13 mouse cellular contexts compared by ENCODE assay signal in the genomic region with DNA sequence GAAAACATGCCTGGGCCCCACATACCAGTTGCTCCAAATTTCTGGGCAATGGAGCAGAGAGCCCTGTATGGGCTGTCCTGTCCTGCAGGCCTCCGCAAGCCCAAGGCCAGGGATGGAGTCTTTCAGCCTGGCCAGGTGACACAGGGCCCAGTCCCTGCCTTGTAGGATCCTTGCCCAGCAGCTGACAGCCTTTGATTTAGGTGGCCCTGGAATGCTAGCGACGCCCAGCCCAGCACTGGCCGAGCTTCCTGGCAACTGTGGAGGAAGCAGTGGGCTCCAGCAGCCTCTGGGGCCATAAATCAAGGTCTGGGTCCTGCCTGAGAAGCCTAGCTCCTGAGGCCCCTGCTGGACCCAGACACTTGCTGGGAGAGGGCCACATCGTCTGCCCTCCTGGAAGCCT. TPM values are rescaled to one million over a fixed set of nuclear protein-coding genes. Genes with fewer than 3 reads are reported as not detected.
DNase-seq lines count a peak whose midpoint lies in the region; ATAC-seq lines count a peak whose summit lies in the region.
"Had no signal": no experiment of that assay in that cellular context is flagged by ENCODE, and none has a peak within 500 bp of the region (broad histone marks: within the 10 kb centered on the region; RNA-seq: fewer than 3 reads in every experiment).

No protein-coding gene starts in this region.

- H3K27me3 ChIP-seq in heart, embryonic 15.5 days = no peaks in the 10 kb centered on the region
- no peaks in the 10 kb centered on the region for H3K27me3 ChIP-seq in kidney, embryonic 15.5 days
- H3K27me3 ChIP-seq in midbrain, embryonic 16.5 days (ENCODE audit: control insufficient read depth, insufficient read depth, low read depth, low read length) = no peaks in the 10 kb centered on the region
- H3K27me3 ChIP-seq: midbrain, embryonic 12.5 days had no signal

- peaks cover 49% of the 10 kb centered on the region for H3K4me1 ChIP-seq in heart, embryonic 15.5 days (replicated peaks)
- H3K4me1 ChIP-seq in kidney, embryonic 15.5 days = peaks cover 59% of the 10 kb centered on the region
- H3K4me1 ChIP-seq in midbrain, embryonic 16.5 days (ENCODE audit: control insufficient read depth, insufficient read depth, low read length) = peaks cover 15% of the 10 kb centered on the region

- no peak for ATAC-seq in heart, embryonic 15.5 days (replicated peaks; ENCODE audit: insufficient number of reproducible peaks, insufficient read depth, low FRiP score, low read depth)
- 0 out of 2 replicates have a peak, but pooled peaks have one; percentile 16 for ATAC-seq in kidney, embryonic 15.5 days (replicated peaks; ENCODE audit: low FRiP score)
- no peak for ATAC-seq in midbrain, embryonic 16.5 days
- ATAC-seq: CD4-positive, CD25-positive, alpha-beta regulatory T cell, adult 4 months had no signal

- H3K4me2 ChIP-seq in heart, embryonic 15.5 days = no peak overlapping the region
- no peak overlapping the region for H3K4me2 ChIP-seq in kidney, embryonic 15.5 days
- no peak overlapping the region for H3K4me2 ChIP-seq in midbrain, embryonic 16.5 days (ENCODE audit: low read length)
- H3K4me2 ChIP-seq: hindbrain, embryonic 14.5 days; midbrain, embryonic 12.5 days had no signal

- 70% methylated on average over 5 of the region's 5 CpGs for WGBS in heart, embryonic 15.5 days
- 19% methylated on average over 5 of the region's 5 CpGs for WGBS in kidney, embryonic 15.5 days
- 94% methylated on average over 5 of the region's 5 CpGs for WGBS in midbrain, embryonic 16.5 days

- H3K9me3 ChIP-seq in heart, embryonic 15.5 days (replicated peaks) = no peaks in the 10 kb centered on the region
- H3K9me3 ChIP-seq in kidney, embryonic 15.5 days (replicated peaks) = no peaks in the 10 kb centered on the region
- H3K9me3 ChIP-seq in midbrain, embryonic 16.5 days (replicated peaks; ENCODE audit: control insufficient read depth, low read length, poor library complexity, severe bottlenecking) = no peaks in the 10 kb centered on the region
- H3K9me3 ChIP-seq: midbrain, embryonic 12.5 days had no signal

- no peak overlapping the region for H3K9ac ChIP-seq in heart, embryonic 15.5 days
- H3K9ac ChIP-seq in kidney, embryonic 15.5 days = peak overlapping the region; percentile 29; the same call in 1 of the 2 replicates
- no peak overlapping the region for H3K9ac ChIP-seq in midbrain, embryonic 16.5 days (ENCODE audit: low read depth, low read length)
- H3K9ac ChIP-seq: hindbrain, embryonic 14.5 days; liver, embryonic 14.5 days; midbrain, embryonic 12.5 days had no signal

- DNase-seq in heart, adult 9 months (ENCODE audit: low spot score in 2 of 2) = no peak
- peak; percentile 70 to 78 for DNase-seq in adrenal gland, postnatal 36 days
- DNase-seq in neural tube, embryonic 10.5 days (ENCODE audit: extremely low spot score, low spot score) = peak; percentile 38
- DNase-seq in thymus, postnatal 36 days = no peak
- DNase-seq in layer of hippocampus, postnatal 10 days (ENCODE audit: low spot score in 2 of 2) = no peak

- peaks cover 33% of the 10 kb centered on the region for H3K36me3 ChIP-seq in heart, embryonic 15.5 days
- H3K36me3 ChIP-seq in kidney, embryonic 15.5 days = peaks cover 45% of the 10 kb centered on the region
- H3K36me3 ChIP-seq in midbrain, embryonic 16.5 days (ENCODE audit: control insufficient read depth, insufficient read depth, low read length) = peaks cover 16% of the 10 kb centered on the region

- peak overlapping the region; percentile 32; the same call in 1 of the 2 replicates for H3K27ac ChIP-seq in heart, embryonic 15.5 days
- peak overlapping the region; percentile 72 for H3K27ac ChIP-seq in kidney, embryonic 15.5 days
- H3K27ac ChIP-seq in midbrain, embryonic 16.5 days (ENCODE audit: low read length) = no peak overlapping the region
- H3K27ac ChIP-seq: heart, adult 2 months; hindbrain, embryonic 14.5 days; liver, embryonic 14.5 days; midbrain, embryonic 12.5 days had no signal

- no peak overlapping the region for H3K4me3 ChIP-seq in heart, embryonic 15.5 days
- no peak overlapping the region for H3K4me3 ChIP-seq in kidney, embryonic 15.5 days (replicated peaks)
- no peak overlapping the region for H3K4me3 ChIP-seq in midbrain, embryonic 16.5 days (ENCODE audit: low read depth, low read length)
- H3K4me3 ChIP-seq: heart, adult 2 months; midbrain, embryonic 12.5 days had no signal

RNA-seq across cellular contexts. Expression of a gene that starts 4.6 kb away (rescaled TPM):
- 11.6 and 16.5 TPM in 2 replicates for polyA plus RNA-seq in heart, embryonic 15.5 days (2015; fragmentation: Nextera tagmentation; extraction: Ambion mirVana)
- total RNA-seq in adrenal gland, postnatal 36 days (2021) = 10 to 100 TPM; 14.7 to 36.6 TPM
- 15.6 and 19.5 TPM in 2 replicates for polyA plus RNA-seq in kidney, embryonic 15.5 days (2015; fragmentation: Nextera tagmentation; extraction: Ambion mirVana)
- 10 to 100 TPM in 1 of 2 experiments, 1 to 10 TPM in 1; 9.7 to 12.5 TPM for total RNA-seq in layer of hippocampus, postnatal 10 days (2021)
- polyA plus RNA-seq in midbrain, embryonic 16.5 days (2015; fragmentation: Nextera tagmentation; extraction: Ambion mirVana) = 15.6 and 16.1 TPM in 2 replicates

RNA-seq across cellular contexts. Expression of a gene that starts 4.9 kb away (rescaled TPM):
- 912 and 1,025 TPM in 2 replicates for polyA plus RNA-seq in heart, embryonic 15.5 days (2015; fragmentation: Nextera tagmentation; extraction: Ambion mirVana)
- 100 to 1,000 TPM; 290 to 298 TPM for total RNA-seq in adrenal gland, postnatal 36 days (2021)
- 470 and 471 TPM in 2 replicates for polyA plus RNA-seq in kidney, embryonic 15.5 days (2015; fragmentation: Nextera tagmentation; extraction: Ambion mirVana)
- 100 to 1,000 TPM; 262 to 265 TPM for total RNA-seq in layer of hippocampus, postnatal 10 days (2021)
- polyA plus RNA-seq in midbrain, embryonic 16.5 days (2015; fragmentation: Nextera tagmentation; extraction: Ambion mirVana) = 492 and 497 TPM in 2 replicates

RNA-seq across cellular contexts. Expression of a gene that starts 34.9 kb away (rescaled TPM):
- 19.8 and 25.7 TPM in 2 replicates for polyA plus RNA-seq in heart, embryonic 15.5 days (2015; fragmentation: Nextera tagmentation; extraction: Ambion mirVana)
- total RNA-seq in adrenal gland, postnatal 36 days (2021) = 1 to 10 TPM; 3.8 to 5.4 TPM
- 6.5 and 7.1 TPM in 2 replicates for polyA plus RNA-seq in kidney, embryonic 15.5 days (2015; fragmentation: Nextera tagmentation; extraction: Ambion mirVana)
- 1 to 10 TPM; 1.6 to 2.3 TPM for total RNA-seq in layer of hippocampus, postnatal 10 days (2021)
- polyA plus RNA-seq in midbrain, embryonic 16.5 days (2015; fragmentation: Nextera tagmentation; extraction: Ambion mirVana) = 2.5 and 4.0 TPM in 2 replicates
- polyA plus RNA-seq: CD4-positive, CD25-positive, alpha-beta regulatory T cell, adult 4 months had no signal

RNA-seq across cellular contexts. Expression of a gene that starts 42.1 kb away (rescaled TPM):
- polyA plus RNA-seq in heart, embryonic 15.5 days (2015; fragmentation: Nextera tagmentation; extraction: Ambion mirVana) = 28.3 and 37.6 TPM in 2 replicates
- 10 to 100 TPM; 31.5 to 32.5 TPM for total RNA-seq in adrenal gland, postnatal 36 days (2021)
- 46.5 and 54.6 TPM in 2 replicates for polyA plus RNA-seq in kidney, embryonic 15.5 days (2015; fragmentation: Nextera tagmentation; extraction: Ambion mirVana)
- total RNA-seq in layer of hippocampus, postnatal 10 days (2021) = 10 to 100 TPM; 66.7 to 72.0 TPM
- polyA plus RNA-seq in midbrain, embryonic 16.5 days (2015; fragmentation: Nextera tagmentation; extraction: Ambion mirVana) = 96.8 and 106 TPM in 2 replicates

RNA-seq across cellular contexts. Expression of a gene that starts 47.6 kb away (rescaled TPM):
- 0.92 and 1.1 TPM in 2 replicates for polyA plus RNA-seq in heart, embryonic 15.5 days (2015; fragmentation: Nextera tagmentation; extraction: Ambion mirVana)
- total RNA-seq in adrenal gland, postnatal 36 days (2021) = under 1 TPM; 0.26 to 0.60 TPM
- 1.7 and 1.8 TPM in 2 replicates for polyA plus RNA-seq in kidney, embryonic 15.5 days (2015; fragmentation: Nextera tagmentation; extraction: Ambion mirVana)
- under 1 TPM; 0.27 to 0.71 TPM for total RNA-seq in layer of hippocampus, postnatal 10 days (2021)
- 0.97 and 1.1 TPM in 2 replicates for polyA plus RNA-seq in midbrain, embryonic 16.5 days (2015; fragmentation: Nextera tagmentation; extraction: Ambion mirVana)

Comparison
In these comparisons a context has a peak if more than half of its experiments do, and no peak if none do; other contexts are left out.
1. DNase-seq: peak in adrenal gland, postnatal 36 days (2 of 2) and neural tube, embryonic 10.5 days (single experiment); none in heart, adult 9 months (0 of 2), thymus, postnatal 36 days (0 of 2) and layer of hippocampus, postnatal 10 days (0 of 2).